Mouse (Mus musculus): ENCODE measurements around the gene Abcc4.

The Abcc4 gene

DNA sequence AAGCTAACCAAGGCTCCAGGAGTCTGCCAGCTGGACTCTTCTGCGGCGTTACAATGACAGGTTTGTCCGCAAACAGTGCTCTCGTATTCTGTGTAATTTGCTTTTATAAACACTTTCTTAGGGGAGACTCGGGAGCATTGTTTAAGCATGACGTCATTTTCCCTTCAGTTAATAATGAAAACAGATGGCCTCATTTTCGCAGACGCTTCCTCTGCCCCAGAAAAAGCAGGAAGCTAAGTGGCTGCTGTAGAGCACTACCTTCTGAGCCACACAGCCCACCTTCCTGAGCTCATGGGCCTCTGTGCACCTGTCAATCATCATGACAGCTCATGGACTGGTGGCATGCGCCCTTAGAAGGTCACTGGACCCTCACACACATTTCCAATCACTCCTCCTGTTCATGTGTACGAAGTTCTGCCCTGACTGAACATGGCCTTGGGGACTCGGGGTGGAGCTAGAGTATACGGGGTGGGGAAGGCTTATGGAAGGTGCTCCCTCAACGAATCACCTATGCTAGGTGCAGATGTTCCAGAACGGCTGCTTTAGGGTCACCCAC is 199.3 kb downstream of the Abcc4 start:
- DNase-seq (ENCODE audit: low read depth, low spot score), result no peak

- DNase-seq (ENCODE audit: low read depth, low spot score), result no peak
These were observed 209.3 kb downstream of the Abcc4 start for GRCm38 (mm10) chr14:118496767-118497166.

DNA sequence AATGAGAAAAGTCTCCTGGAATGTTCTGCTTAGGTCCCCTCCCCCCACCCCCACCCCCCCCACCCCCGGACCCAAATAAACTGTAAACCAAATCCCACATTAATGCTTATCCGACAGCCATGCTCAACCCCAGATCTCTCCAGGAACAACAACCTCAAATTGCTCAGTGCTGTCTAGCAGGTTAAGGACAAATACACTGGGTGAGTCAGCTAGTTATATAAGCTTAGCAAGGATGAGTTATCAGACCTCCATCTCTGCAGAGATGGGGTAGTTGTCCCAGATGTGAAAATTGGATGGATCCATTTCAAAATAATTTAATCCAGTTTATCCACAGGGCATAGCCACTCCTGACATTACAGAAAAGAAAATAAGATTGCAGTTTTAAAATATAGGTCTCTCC is 210.6 kb downstream of the Abcc4 start:
- no peak for DNase-seq (ENCODE audit: low read depth, low spot score)

GRCm38 (mm10) chr14:118491708-118492107 is 214.3 kb downstream of the Abcc4 start:
- DNase-seq (ENCODE audit: low read depth, low spot score), result no peak

DNA sequence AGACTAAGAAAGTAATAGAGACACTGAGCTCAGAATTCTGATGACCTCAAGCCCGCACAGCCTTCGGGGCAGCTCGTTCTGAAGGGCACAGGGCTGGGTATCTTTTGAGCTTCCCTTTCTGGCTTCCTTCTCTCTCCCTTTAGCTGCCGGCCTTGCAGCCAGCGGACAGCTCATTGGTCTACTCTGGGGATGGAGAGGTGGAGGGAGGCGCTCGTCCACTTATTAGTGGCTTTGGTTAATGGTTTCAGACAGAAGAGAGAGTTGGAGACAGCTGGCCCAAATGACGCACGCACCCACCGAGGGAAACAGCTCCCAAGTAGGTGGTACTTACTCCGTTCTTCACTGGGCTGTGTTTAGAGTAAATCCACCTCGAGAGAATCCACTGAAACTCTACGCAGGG is 214.7 kb downstream of the Abcc4 start:
- DNase-seq (ENCODE audit: low read depth, low spot score), result no peak

- DNase-seq (ENCODE audit: low read depth, low spot score), result no peak
These were observed 215.5 kb downstream of the Abcc4 start for GRCm38 (mm10) chr14:118490525-118490924.

DNA sequence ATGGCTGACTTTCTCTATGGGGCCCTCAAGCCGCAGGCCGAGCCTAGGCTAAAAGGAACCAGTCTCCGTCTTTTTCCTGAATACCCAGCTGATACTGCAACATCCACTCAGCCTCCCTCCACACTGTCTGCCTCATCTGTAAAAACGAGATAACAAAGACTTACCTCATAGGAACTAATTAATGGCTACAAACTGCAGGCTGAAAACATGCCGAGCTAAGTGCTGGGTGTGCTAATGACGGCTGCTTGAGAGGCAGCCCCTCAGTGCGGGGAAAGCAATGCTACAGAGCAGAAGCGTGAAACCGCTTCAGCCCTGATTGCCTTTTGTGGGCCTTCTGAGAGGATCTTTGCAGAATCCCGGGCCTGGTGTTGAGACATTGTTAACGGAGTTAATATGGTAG is 219.7 kb downstream of the Abcc4 start:
- no peak for DNase-seq (ENCODE audit: low read depth, low spot score)

DNA sequence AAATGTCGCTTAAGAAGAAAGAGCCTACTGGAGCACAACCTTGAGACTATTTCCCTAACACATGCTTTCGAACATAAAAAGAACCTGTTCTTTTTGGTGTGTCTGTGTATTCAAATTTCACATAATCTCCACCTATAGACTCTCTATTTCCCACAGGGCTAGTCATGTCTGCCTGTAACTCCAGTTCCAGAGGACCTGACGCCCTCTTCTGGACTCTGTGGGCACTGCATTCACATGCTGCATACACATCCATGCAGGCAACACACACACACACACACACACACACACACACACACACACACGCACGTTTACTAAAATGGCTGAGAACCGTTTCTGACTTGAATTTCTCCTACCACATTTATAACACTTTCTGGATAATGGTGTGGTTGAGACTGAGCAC is 220.4 kb downstream of the Abcc4 start:
- no peak for DNase-seq (ENCODE audit: low read depth, low spot score)

- no peak for DNase-seq (ENCODE audit: low read depth, low spot score)
These were observed 223.7 kb downstream of the Abcc4 start for GRCm38 (mm10) chr14:118482320-118482719.

- no peak for DNase-seq (ENCODE audit: low read depth, low spot score)
These were observed 224.2 kb downstream of the Abcc4 start for GRCm38 (mm10) chr14:118481779-118482178.

DNA sequence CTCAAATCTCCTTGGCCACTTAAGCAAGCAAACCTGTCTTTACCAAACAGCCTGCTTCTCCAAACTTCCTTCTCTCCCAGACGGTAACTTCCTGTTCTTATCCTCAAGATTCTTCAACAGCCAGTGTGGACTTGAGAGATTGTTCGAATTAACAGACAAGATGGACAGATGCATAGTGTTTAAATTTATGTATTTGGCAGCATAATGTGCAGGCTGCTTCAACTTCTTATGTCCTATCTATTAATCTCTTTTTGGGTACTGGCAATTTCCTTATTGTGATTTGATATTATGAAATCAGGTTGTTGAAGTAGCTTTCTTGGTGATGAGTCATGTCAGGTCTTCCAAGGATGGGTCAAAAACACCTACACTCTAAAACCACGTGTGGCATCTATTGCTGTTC is 229.7 kb downstream of the Abcc4 start:
- no peak for DNase-seq (ENCODE audit: low read depth, low spot score)

DNA sequence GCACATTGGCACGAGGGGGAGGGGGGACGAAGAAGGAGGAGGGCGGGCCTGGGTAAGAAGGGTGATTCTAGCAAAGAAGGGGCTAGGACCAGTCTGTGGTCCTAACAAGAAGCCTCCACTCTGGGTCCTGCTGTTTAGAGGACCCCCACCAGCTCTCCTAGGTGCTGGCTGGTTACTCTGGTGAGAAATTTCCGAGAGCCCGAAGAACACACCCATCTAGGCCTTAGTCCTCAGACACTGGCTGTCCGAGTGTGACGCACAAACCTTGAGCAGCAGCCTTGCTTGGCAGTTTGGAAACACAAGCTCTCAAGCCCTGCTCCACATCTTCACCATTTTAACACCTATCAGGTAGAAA is 230.9 kb downstream of the Abcc4 start:
- no peak for DNase-seq (ENCODE audit: low read depth, low spot score)

GRCm38 (mm10) chr14:118474226-118475099 is 231.6 kb downstream of the Abcc4 start:
- DNase-seq (ENCODE audit: low read depth, low spot score), result no peak

DNA sequence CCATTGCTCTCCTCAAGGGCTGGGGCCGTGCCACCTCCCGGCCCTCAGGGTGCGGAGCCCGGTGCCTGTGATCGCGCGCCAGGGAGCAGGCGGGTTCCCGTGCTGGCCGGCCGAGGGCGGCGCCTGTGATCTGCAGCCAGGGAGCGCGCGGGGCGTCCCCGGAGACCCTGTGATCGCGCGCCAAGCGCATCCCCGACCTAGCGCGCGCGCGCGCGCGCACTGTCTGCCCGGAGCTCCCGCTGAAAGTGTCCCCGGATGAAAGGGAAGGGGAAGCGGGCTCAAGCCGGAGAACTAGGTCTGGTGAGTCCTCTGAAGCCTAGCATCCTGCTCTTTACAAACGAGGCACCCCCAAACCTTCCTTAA is 232.2 kb downstream of the Abcc4 start:
- peak; percentile 36 for DNase-seq (ENCODE audit: low read depth, low spot score)

- no peak for DNase-seq (ENCODE audit: low read depth, low spot score)
These were observed 232.7 kb downstream of the Abcc4 start for GRCm38 (mm10) chr14:118473188-118473830.

DNA sequence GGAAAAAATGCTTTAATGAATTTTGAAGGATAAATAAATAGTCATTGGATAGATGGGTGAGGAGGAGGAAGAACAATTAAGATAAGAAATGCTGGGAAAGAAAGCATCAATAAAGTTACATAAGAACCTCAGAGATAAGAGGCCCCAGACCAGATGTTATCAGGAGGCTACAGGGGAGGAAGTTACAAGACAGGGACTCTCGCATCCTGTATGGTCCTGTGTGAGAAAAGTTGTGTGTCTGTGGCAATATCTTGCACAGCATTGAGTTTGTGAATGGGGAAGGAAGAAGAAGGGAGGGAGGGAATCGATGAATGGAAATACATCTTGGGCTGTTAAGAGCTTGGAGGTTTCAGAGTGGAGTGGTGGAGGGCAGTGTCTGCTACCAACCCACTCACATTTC is 240.7 kb downstream of the Abcc4 start:
- no peak for DNase-seq (ENCODE audit: low read depth, low spot score)

GRCm38 (mm10) chr14:118464401-118464800 is 241.6 kb downstream of the Abcc4 start:
- no peak for DNase-seq (ENCODE audit: low read depth, low spot score)

- no peak for DNase-seq (ENCODE audit: low read depth, low spot score)
These were observed 253.4 kb downstream of the Abcc4 start for GRCm38 (mm10) chr14:118452572-118452971.

DNA sequence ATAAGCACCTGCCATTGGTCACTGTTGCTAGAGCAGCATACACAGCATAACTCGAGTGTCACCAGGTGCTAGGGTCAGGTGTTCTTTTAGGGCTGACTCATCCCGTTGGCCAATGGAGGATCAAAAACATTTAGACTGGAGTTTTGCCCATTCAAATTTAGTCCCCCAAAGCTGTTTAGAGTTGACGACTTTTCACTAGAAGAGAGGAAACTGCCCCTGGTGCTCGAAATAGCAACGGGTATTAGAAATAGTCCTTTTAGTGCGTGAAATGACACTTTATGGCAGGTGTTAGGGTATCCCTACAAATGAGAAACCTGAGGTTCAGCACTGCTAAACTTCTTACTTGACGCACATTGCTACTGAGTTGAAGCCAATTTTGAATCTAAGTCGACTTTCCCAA is 265.9 kb downstream of the Abcc4 start:
- no peak for DNase-seq (ENCODE audit: low read depth, low spot score)

DNA sequence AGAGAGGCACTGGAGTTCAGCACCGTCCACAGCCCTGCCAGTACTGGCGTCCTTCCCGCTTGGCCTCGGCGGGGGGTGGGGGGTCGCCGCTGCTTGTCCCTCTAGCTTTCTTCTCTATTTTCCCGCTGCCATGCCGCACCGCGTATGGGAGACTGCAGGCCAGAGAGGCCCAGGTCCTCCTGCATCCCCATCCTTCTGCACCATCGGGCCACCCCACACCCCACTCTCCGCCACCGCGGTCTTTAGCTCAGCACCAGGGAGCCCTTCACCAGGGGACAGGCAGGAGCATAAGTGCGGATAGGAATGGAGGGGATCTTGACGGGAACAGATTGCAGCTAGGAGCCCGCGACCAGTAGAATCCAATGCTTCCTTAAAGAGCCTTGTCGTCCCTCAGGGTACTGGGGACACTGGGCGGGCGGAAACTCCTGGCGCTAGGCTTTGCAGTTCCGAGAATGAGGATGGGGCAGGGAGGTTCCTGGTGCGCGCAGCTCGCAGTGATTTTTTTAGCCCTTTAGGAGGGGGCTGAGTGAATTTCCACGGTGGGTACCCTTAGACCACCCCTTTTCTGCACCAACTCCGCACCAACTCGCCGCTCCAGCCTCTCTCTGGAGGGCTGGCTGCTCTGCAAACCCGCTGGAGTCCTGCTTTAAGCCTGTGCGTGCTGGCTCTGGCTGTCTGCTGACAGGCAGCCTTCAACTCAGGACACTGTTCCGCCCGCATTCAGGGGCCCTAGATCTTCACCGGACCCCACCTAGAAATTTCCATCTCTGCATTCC is 268.7 kb downstream of the Abcc4 start:
- DNase-seq (ENCODE audit: low read depth, low spot score), result peak; percentile 11

GRCm38 (mm10) chr14:118436791-118437155 is 269.2 kb downstream of the Abcc4 start:
- peak; percentile 19 for DNase-seq (ENCODE audit: low read depth, low spot score)

- no peak for DNase-seq (ENCODE audit: low read depth, low spot score)
These were observed 270.2 kb downstream of the Abcc4 start for GRCm38 (mm10) chr14:118435676-118436330.

All from retina, postnatal 7 days (tissue).